Comparison of ENCODE assay signal across 10 mouse cellular contexts in genomic region chr6:30546571-30547273, GRCm38 (mm10). TPM values are rescaled to one million over a fixed set of nuclear protein-coding genes. Genes with fewer than 3 reads are reported as not detected.
DNase-seq lines count a peak whose midpoint lies in the region; ATAC-seq lines count a peak whose summit lies in the region.
"Had no signal": no experiment of that assay in that cellular context is flagged by ENCODE, and none has a peak within 500 bp of the region (broad histone marks: within the 10 kb centered on the region; RNA-seq: fewer than 3 reads in every experiment).

No protein-coding gene starts in this region.

- no peaks in the 10 kb centered on the region for H3K27me3 ChIP-seq in forebrain, embryonic 15.5 days
- no peaks in the 10 kb centered on the region for H3K27me3 ChIP-seq in limb, embryonic 11.5 days (ENCODE audit: control insufficient read depth, insufficient read depth, low read length)
- H3K27me3 ChIP-seq in midbrain, embryonic 14.5 days (ENCODE audit: control insufficient read depth, insufficient read depth, low read length), result no peaks in the 10 kb centered on the region

- peak overlapping the region; percentile 88 for H3K27ac ChIP-seq in forebrain, embryonic 15.5 days (replicated peaks)
- H3K27ac ChIP-seq in limb, embryonic 11.5 days (replicated peaks; ENCODE audit: low read depth, low read length), result peak overlapping the region; percentile 96
- peak overlapping the region; percentile 89 for H3K27ac ChIP-seq in midbrain, embryonic 14.5 days (replicated peaks; ENCODE audit: low read depth, low read length)

- WGBS in forebrain, embryonic 15.5 days, result 7% methylated on average over 17 of the region's 17 CpGs
- WGBS in limb, embryonic 11.5 days, result 8% methylated on average over 17 of the region's 17 CpGs
- 6% methylated on average over 17 of the region's 17 CpGs for WGBS in midbrain, embryonic 14.5 days

- peak overlapping the region; percentile 49 for H3K4me2 ChIP-seq in forebrain, embryonic 15.5 days (replicated peaks)
- peak overlapping the region; percentile 44 for H3K4me2 ChIP-seq in limb, embryonic 11.5 days (ENCODE audit: low read depth, severe bottlenecking)
- H3K4me2 ChIP-seq in midbrain, embryonic 14.5 days (ENCODE audit: low read length), result peak overlapping the region; percentile 51

- no peaks in the 10 kb centered on the region for H3K9me3 ChIP-seq in forebrain, embryonic 15.5 days
- no peaks in the 10 kb centered on the region for H3K9me3 ChIP-seq in limb, embryonic 11.5 days (ENCODE audit: control insufficient read depth, low read length)
- no peaks in the 10 kb centered on the region for H3K9me3 ChIP-seq in midbrain, embryonic 14.5 days (ENCODE audit: control insufficient read depth, low read length)

- H3K4me1 ChIP-seq in forebrain, embryonic 15.5 days, result peaks cover 49% of the 10 kb centered on the region
- peaks cover 71% of the 10 kb centered on the region for H3K4me1 ChIP-seq in limb, embryonic 11.5 days (ENCODE audit: control insufficient read depth, insufficient read depth, low read length)
- peaks cover 42% of the 10 kb centered on the region for H3K4me1 ChIP-seq in midbrain, embryonic 14.5 days (ENCODE audit: control insufficient read depth, insufficient read depth, low read length)

- ATAC-seq in forebrain, embryonic 15.5 days (replicated peaks), result peak; percentile 68
- no peak for ATAC-seq in limb, embryonic 11.5 days (ENCODE audit: insufficient number of reproducible peaks, low FRiP score, low TSS enrichment, low read depth)
- peak; percentile 68; the same call in 1 of the 2 replicates for ATAC-seq in midbrain, embryonic 14.5 days (ENCODE audit: low FRiP score, low TSS enrichment)

- DNase-seq in adrenal gland, postnatal 10 days, result peak; percentile 50
- no peak for DNase-seq in adrenal gland, adult 8-10 months
- DNase-seq in 416B (ENCODE audit: low read depth), result peak; percentile 63
- DNase-seq in c-Kit-positive CD71-positive TER-119-negative erythroid progenitor cells, embryonic 14.5 days (ENCODE audit: low read depth), result peak; percentile 7
- peak; percentile 70 for DNase-seq in limb, embryonic 11.5 days (ENCODE audit: low spot score)
- DNase-seq in midbrain, embryonic 14.5 days, result peak; percentile 79
- peak; percentile 27 for DNase-seq in yolk sac, embryonic 10.5 days (ENCODE audit: low spot score)

- peak overlapping the region; percentile 37 for H3K9ac ChIP-seq in forebrain, embryonic 15.5 days (replicated peaks)
- peak overlapping the region; percentile 69 for H3K9ac ChIP-seq in limb, embryonic 11.5 days (ENCODE audit: low read length)
- peak overlapping the region; percentile 39 for H3K9ac ChIP-seq in midbrain, embryonic 14.5 days (replicated peaks; ENCODE audit: low read length)

- peak overlapping the region; percentile 29 for H3K4me3 ChIP-seq in forebrain, embryonic 15.5 days
- no peak overlapping the region; the same call in 1 of the 2 replicates for H3K4me3 ChIP-seq in limb, embryonic 11.5 days (ENCODE audit: low read depth, low read length)
- peak overlapping the region; percentile 20 for H3K4me3 ChIP-seq in midbrain, embryonic 14.5 days (replicated peaks; ENCODE audit: low read depth, low read length)

- no peaks in the 10 kb centered on the region for H3K36me3 ChIP-seq in forebrain, embryonic 15.5 days
- H3K36me3 ChIP-seq in limb, embryonic 11.5 days (ENCODE audit: control insufficient read depth, insufficient read depth, low read length), result no peaks in the 10 kb centered on the region
- H3K36me3 ChIP-seq in midbrain, embryonic 14.5 days (ENCODE audit: control insufficient read depth, insufficient read depth, low read length), result no peaks in the 10 kb centered on the region

RNA-seq across cellular contexts. Expression of gene Cpa2, which starts 5.3 kb away (rescaled TPM):
- 1 to 10 TPM in 1 of 2 experiments, under 1 TPM in 1; 0.90 to 2.8 TPM for total RNA-seq in adrenal gland, postnatal 10 days (2021)
- total RNA-seq in adrenal gland, adult 8-10 months (2022), result 1 to 10 TPM in 3 of 4 experiments, under 1 TPM in 1; 0.64 to 3.3 (median 1.0) TPM
- 4.7 and 5.3 TPM in 2 replicates for polyA plus RNA-seq in forebrain, embryonic 15.5 days (2015; fragmentation: Nextera tagmentation; extraction: Ambion mirVana)
- polyA plus RNA-seq in limb, embryonic 11.5 days (2014; fragmentation: Nextera tagmentation; extraction: Ambion mirVana), result 89.6 and 94.4 TPM in 2 replicates
- 8.5 and 8.7 TPM in 2 replicates for polyA plus RNA-seq in midbrain, embryonic 14.5 days (2014; fragmentation: Nextera tagmentation; extraction: Ambion mirVana)
- polyA plus RNA-seq: C2C12 had no signal

RNA-seq across cellular contexts. Expression of gene Cpa4, which starts 21.4 kb away (rescaled TPM):
- 1 to 10 TPM; 1.4 to 1.7 TPM for total RNA-seq in adrenal gland, postnatal 10 days (2021)
- total RNA-seq in adrenal gland, adult 8-10 months (2022), result 1 to 10 TPM; 1.3 to 3.0 (median 2.0) TPM
- 1.9 and 2.0 TPM in 2 replicates for polyA plus RNA-seq in forebrain, embryonic 15.5 days (2015; fragmentation: Nextera tagmentation; extraction: Ambion mirVana)
- polyA plus RNA-seq in limb, embryonic 11.5 days (2014; fragmentation: Nextera tagmentation; extraction: Ambion mirVana), result 1.6 and 1.7 TPM in 2 replicates
- 0.98 and 1.2 TPM in 2 replicates for polyA plus RNA-seq in midbrain, embryonic 14.5 days (2014; fragmentation: Nextera tagmentation; extraction: Ambion mirVana)
- polyA plus RNA-seq: C2C12; large intestine, adult 2 months had no signal

RNA-seq across cellular contexts. Expression of gene Ssmem1, which starts 37.1 kb away (rescaled TPM):
- total RNA-seq in adrenal gland, postnatal 10 days (2021), result under 1 TPM; 0.24 to 0.27 TPM
- under 1 TPM in 3 of 4 experiments, not detected in 1; 0.24 to 0.92 (median 0.35) TPM for total RNA-seq in adrenal gland, adult 8-10 months (2022)
- polyA plus RNA-seq in forebrain, embryonic 15.5 days (2015; fragmentation: Nextera tagmentation; extraction: Ambion mirVana), result 0.14 TPM in 1 of 2 replicates, not detected in the other
- 0.17 and 0.28 TPM in 2 replicates for polyA plus RNA-seq in limb, embryonic 11.5 days (2014; fragmentation: Nextera tagmentation; extraction: Ambion mirVana)
- polyA plus RNA-seq in midbrain, embryonic 14.5 days (2014; fragmentation: Nextera tagmentation; extraction: Ambion mirVana), result 0.38 TPM in 1 of 2 replicates, not detected in the other
- polyA plus RNA-seq: large intestine, adult 2 months had no signal

RNA-seq across cellular contexts. Expression of gene Tmem209, which starts 37.1 kb away (rescaled TPM):
- total RNA-seq in adrenal gland, postnatal 10 days (2021), result 10 to 100 TPM; 20.2 to 24.3 TPM
- 10 to 100 TPM; 24.4 to 32.6 (median 28.6) TPM for total RNA-seq in adrenal gland, adult 8-10 months (2022)
- 32.6 and 34.1 TPM in 2 replicates for polyA plus RNA-seq in forebrain, embryonic 15.5 days (2015; fragmentation: Nextera tagmentation; extraction: Ambion mirVana)
- 44.5 and 50.0 TPM in 2 replicates for polyA plus RNA-seq in limb, embryonic 11.5 days (2014; fragmentation: Nextera tagmentation; extraction: Ambion mirVana)
- polyA plus RNA-seq in midbrain, embryonic 14.5 days (2014; fragmentation: Nextera tagmentation; extraction: Ambion mirVana), result 24.8 and 38.2 TPM in 2 replicates
